ENCODE assay signal across 12 mouse cellular contexts in the genomic region with DNA sequence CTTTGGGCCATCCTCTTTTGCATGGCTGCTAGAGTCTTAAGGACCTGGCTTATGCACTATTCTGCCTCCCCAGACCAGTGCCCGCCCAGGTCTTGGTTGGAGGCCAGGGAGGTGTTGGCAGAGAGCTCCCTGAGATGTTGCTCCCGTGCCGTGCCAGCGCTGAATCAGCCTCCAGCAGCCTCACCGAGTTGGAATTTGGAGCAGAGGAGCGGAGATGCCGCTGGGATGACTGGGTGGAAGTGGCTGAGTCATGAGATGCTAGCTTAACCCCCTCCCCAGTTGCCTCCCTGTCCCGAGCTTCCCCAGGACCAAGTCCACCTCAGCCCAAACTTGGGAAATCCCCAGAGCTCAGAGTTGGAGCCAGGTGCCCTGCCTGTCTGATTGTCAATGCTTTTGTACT. TPM values are rescaled to one million over a fixed set of nuclear protein-coding genes. Genes with fewer than 3 reads are reported as not detected.
A peak's percentile ranks its signal among the peaks of the same experiment; 100 is the strongest.
DNase-seq lines count a peak whose midpoint lies in the region; ATAC-seq and TF ChIP-seq lines count a peak whose summit lies in the region.
"Had no signal": no experiment of that assay in that cellular context is flagged by ENCODE, and none has a peak within 500 bp of the region (broad histone marks: within the 10 kb centered on the region; RNA-seq: fewer than 3 reads in every experiment).

No protein-coding gene starts in this region.

- CTCF ChIA-PET in Patski (lab: Charles Lee), result interaction anchor here (0.8 to 7.9 kb wide), 10 partner anchors 11 to 142 kb away, joined by 3 to 65 read pairs (median 4); partner anchors contain the start of genes Ap5b1, Banf1, Ccdc85b and Cfl1

- H3K27me3 ChIP-seq in kidney, embryonic 16.5 days (ENCODE audit: insufficient read depth, low read length), result no peaks in the 10 kb centered on the region
- H3K27me3 ChIP-seq in Patski, result no peaks in the 10 kb centered on the region
- peaks cover 15% of the 10 kb centered on the region; the same call in 1 of the 2 replicates for H3K27me3 ChIP-seq in forebrain, embryonic 12.5 days
- H3K27me3 ChIP-seq: liver, embryonic 13.5 days had no signal

- peaks cover 12% of the 10 kb centered on the region for H3K36me3 ChIP-seq in kidney, embryonic 16.5 days (ENCODE audit: insufficient read depth, low read length)
- peaks cover 14% of the 10 kb centered on the region for H3K36me3 ChIP-seq in forebrain, embryonic 12.5 days (replicated peaks)

- no peak overlapping the region for H3K4me3 ChIP-seq in kidney, embryonic 16.5 days (ENCODE audit: low read length)
- no peak overlapping the region for H3K4me3 ChIP-seq in forebrain, embryonic 12.5 days (replicated peaks)
- H3K4me3 ChIP-seq: liver, embryonic 13.5 days had no signal

- no peak overlapping the region for H3K4me2 ChIP-seq in kidney, embryonic 16.5 days (replicated peaks; ENCODE audit: low read depth, low read length)
- H3K4me2 ChIP-seq in forebrain, embryonic 12.5 days, result no peak overlapping the region
- H3K4me2 ChIP-seq: liver, embryonic 13.5 days had no signal

- TF ChIP-seq CTCF in Patski (IDR thresholded peaks at IDR 0.05), result no peak

- peaks cover 29% of the 10 kb centered on the region for H3K4me1 ChIP-seq in kidney, embryonic 16.5 days (ENCODE audit: insufficient read depth, low read length)
- H3K4me1 ChIP-seq in forebrain, embryonic 12.5 days, result peaks cover 34% of the 10 kb centered on the region

- ATAC-seq in kidney, embryonic 16.5 days (ENCODE audit: low FRiP score, low TSS enrichment), result no peak
- ATAC-seq in Patski, result peak; percentile 66
- ATAC-seq in forebrain, embryonic 12.5 days (ENCODE audit: low FRiP score), result no peak
- ATAC-seq: forebrain, embryonic 14.5 days had no signal

- no peak overlapping the region for H3K27ac ChIP-seq in kidney, embryonic 16.5 days (ENCODE audit: low read length)
- no peak overlapping the region for H3K27ac ChIP-seq in forebrain, embryonic 12.5 days
- H3K27ac ChIP-seq: liver, embryonic 13.5 days had no signal

- in situ Hi-C loops in Patski (cut with MboI; ENCODE audit: low pct_unique_long_range_greater_than_20kb), result loop anchor here (5.0 kb wide), 1 partner anchor 128 kb away; no protein-coding TSS in a partner anchor

- H3K9me3 ChIP-seq in kidney, embryonic 16.5 days (ENCODE audit: low read length), result no peaks in the 10 kb centered on the region
- H3K9me3 ChIP-seq in forebrain, embryonic 12.5 days, result no peaks in the 10 kb centered on the region
- H3K9me3 ChIP-seq: liver, embryonic 13.5 days had no signal

- peak; percentile 80 for DNase-seq in kidney, adult 11 months
- DNase-seq in Patski (ENCODE audit: low read depth, low spot score), result peak; percentile 87
- peak; percentile 80 to 85 for DNase-seq in cerebellum, postnatal 10 days
- peak; percentile 78 for DNase-seq in kidney, postnatal 14 days
- DNase-seq in spleen, adult 12 weeks (ENCODE audit: low spot score), result no peak
- DNase-seq in spleen, postnatal 10 days (ENCODE audit: low spot score in 2 of 2), result no peak
- DNase-seq: liver, embryonic 13.5 days; spleen, adult 18-20 months had no signal

- POLR2A ChIA-PET in Patski (lab: Charles Lee), result interaction anchor here (0.5 to 2.0 kb wide), 5 partner anchors 20 to 62 kb away, joined by 3 to 11 read pairs (median 3); partner anchors contain the start of genes Ccdc85b, Cfl1 and Sart1

- 72% methylated on average over 8 of the region's 8 CpGs for WGBS in kidney, embryonic 16.5 days
- 73% methylated on average over 8 of the region's 8 CpGs for WGBS in forebrain, embryonic 12.5 days

- no peak overlapping the region for H3K9ac ChIP-seq in kidney, embryonic 16.5 days (replicated peaks; ENCODE audit: low read length)
- no peak overlapping the region for H3K9ac ChIP-seq in forebrain, embryonic 12.5 days
- H3K9ac ChIP-seq: liver, embryonic 13.5 days had no signal

RNA-seq across cellular contexts. Expression of gene AI837181, which starts 4.9 kb away (rescaled TPM):
- polyA plus RNA-seq in kidney, embryonic 16.5 days (2015; fragmentation: Nextera tagmentation; extraction: Ambion mirVana), result 24.0 and 50.8 TPM in 2 replicates
- polyA plus RNA-seq in Patski (2021), result 58.5 TPM
- polyA plus RNA-seq in forebrain, embryonic 12.5 days (2016; fragmentation: Nextera tagmentation; extraction: Ambion mirVana), result 48.3 and 50.8 TPM in 2 replicates

RNA-seq across cellular contexts. Expression of gene Drap1, which starts 5.0 kb away (rescaled TPM):
- polyA plus RNA-seq in kidney, embryonic 16.5 days (2015; fragmentation: Nextera tagmentation; extraction: Ambion mirVana), result 226 and 236 TPM in 2 replicates
- 251 TPM for polyA plus RNA-seq in Patski (2021)
- polyA plus RNA-seq in forebrain, embryonic 12.5 days (2016; fragmentation: Nextera tagmentation; extraction: Ambion mirVana), result 257 and 260 TPM in 2 replicates

RNA-seq across cellular contexts. Expression of gene Fosl1, which starts 17.5 kb away (rescaled TPM):
- polyA plus RNA-seq in kidney, embryonic 16.5 days (2015; fragmentation: Nextera tagmentation; extraction: Ambion mirVana), result 0.54 TPM in 1 of 2 replicates, not detected in the other
- polyA plus RNA-seq in Patski (2021), result 2.1 TPM
- not detected in 2 replicates for polyA plus RNA-seq in forebrain, embryonic 12.5 days (2016; fragmentation: Nextera tagmentation; extraction: Ambion mirVana)
- polyA plus RNA-seq: forebrain, embryonic 14.5 days; intestine, embryonic 14.5 days; liver, embryonic 13.5 days had no signal

RNA-seq across cellular contexts. Expression of gene Tsga10ip, which starts 27.5 kb away (rescaled TPM):
- polyA plus RNA-seq in kidney, embryonic 16.5 days (2015; fragmentation: Nextera tagmentation; extraction: Ambion mirVana), result 0.41 TPM in 1 of 2 replicates, not detected in the other
- polyA plus RNA-seq in Patski (2021), result 0.13 TPM
- polyA plus RNA-seq in forebrain, embryonic 12.5 days (2016; fragmentation: Nextera tagmentation; extraction: Ambion mirVana), result not detected in 2 replicates
- polyA plus RNA-seq: forebrain, embryonic 14.5 days; liver, embryonic 13.5 days had no signal

RNA-seq across cellular contexts. Expression of gene Ccdc85b, which starts 27.9 kb away (rescaled TPM):
- 7.8 and 8.6 TPM in 2 replicates for polyA plus RNA-seq in kidney, embryonic 16.5 days (2015; fragmentation: Nextera tagmentation; extraction: Ambion mirVana)
- polyA plus RNA-seq in Patski (2021), result 16.8 TPM
- polyA plus RNA-seq in forebrain, embryonic 12.5 days (2016; fragmentation: Nextera tagmentation; extraction: Ambion mirVana), result 8.0 and 9.0 TPM in 2 replicates

Comparison
In these comparisons a context has a peak if more than half of its experiments do, and no peak if none do; other contexts are left out.
1. DNase-seq: peak in kidney, adult 11 months (single experiment), Patski (single experiment), cerebellum, postnatal 10 days (2 of 2) and kidney, postnatal 14 days (single experiment); none in spleen, adult 12 weeks (single experiment) and spleen, postnatal 10 days (0 of 2).